15 mouse cellular contexts compared by ENCODE assay signal in the genomic region with DNA sequence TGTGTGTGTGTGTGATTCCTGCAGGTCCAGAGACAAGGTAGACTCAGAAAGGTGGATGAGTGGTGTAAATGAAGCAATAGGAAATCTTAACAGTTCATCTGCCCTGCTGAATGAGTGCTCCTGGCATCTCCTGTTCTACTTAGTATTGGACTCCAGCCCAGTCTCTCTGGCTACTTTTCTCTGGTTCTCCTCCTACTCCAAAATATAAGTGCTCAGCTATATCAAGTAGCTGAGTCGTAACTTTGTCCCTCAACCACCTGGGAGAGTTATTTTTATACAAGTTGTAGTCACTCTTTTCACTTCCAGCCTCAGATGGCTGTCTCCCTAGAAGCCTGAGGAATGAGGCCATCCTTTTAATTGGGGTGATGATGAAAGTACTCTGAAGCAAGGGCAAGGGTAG. TPM values are rescaled to one million over a fixed set of nuclear protein-coding genes. Genes with fewer than 3 reads are reported as not detected.
A peak's percentile ranks its signal among the peaks of the same experiment; 100 is the strongest.
DNase-seq lines count a peak whose midpoint lies in the region; ATAC-seq lines count a peak whose summit lies in the region.
"Had no signal": no experiment of that assay in that cellular context is flagged by ENCODE, and none has a peak within 500 bp of the region (broad histone marks: within the 10 kb centered on the region; RNA-seq: fewer than 3 reads in every experiment).

No protein-coding gene starts in this region.

- DNase-seq in frontal cortex, postnatal 36 days (ENCODE audit: low spot score in 2 of 2), result peak; percentile 22 to 51
- no peak for DNase-seq in frontal cortex, postnatal 25 days (ENCODE audit: low spot score in 2 of 2)
- DNase-seq in left cerebral cortex, postnatal 25 days (ENCODE audit: low spot score in 2 of 2), result peak; percentile 42 to 84
- DNase-seq in left cerebral cortex, adult 11 months (ENCODE audit: low spot score), result no peak
- peak; percentile 31 for DNase-seq in embryonic facial prominence, embryonic 14.5 days (ENCODE audit: low spot score)
- peak; percentile 20 for DNase-seq in right cerebral cortex, postnatal 25 days
- no peak for DNase-seq in kidney, postnatal 4 days
- DNase-seq: adrenal gland, postnatal 25 days; cerebellum, adult 8-10 months; heart, postnatal 4 days; layer of hippocampus, postnatal 36 days had no signal

- H3K4me2 ChIP-seq in embryonic facial prominence, embryonic 14.5 days (ENCODE audit: low read depth, low read length), result no peak overlapping the region
- H3K4me2 ChIP-seq in intestine, embryonic 15.5 days (replicated peaks), result no peak overlapping the region
- H3K4me2 ChIP-seq: midbrain, embryonic 12.5 days had no signal

- intact Hi-C loops in left cerebral cortex, postnatal 25 days (cut with DNase I), result loop anchor here (2.0 to 5.0 kb wide), 2 partner anchors 77 to 128 kb away; partner anchors contain the start of gene Pno1

- H3K4me1 ChIP-seq in embryonic facial prominence, embryonic 14.5 days (ENCODE audit: control insufficient read depth, insufficient read depth, low read length), result peaks cover 7% of the 10 kb centered on the region
- H3K4me1 ChIP-seq in intestine, embryonic 15.5 days (replicated peaks), result no peaks in the 10 kb centered on the region
- H3K4me1 ChIP-seq: midbrain, embryonic 12.5 days had no signal

- H3K4me3 ChIP-seq in embryonic facial prominence, embryonic 14.5 days (ENCODE audit: low read depth, low read length), result no peak overlapping the region
- no peak overlapping the region for H3K4me3 ChIP-seq in intestine, embryonic 15.5 days (replicated peaks)
- H3K4me3 ChIP-seq: midbrain, embryonic 12.5 days had no signal

- no peaks in the 10 kb centered on the region for H3K36me3 ChIP-seq in embryonic facial prominence, embryonic 14.5 days (ENCODE audit: control insufficient read depth, insufficient read depth, low read length)
- no peaks in the 10 kb centered on the region for H3K36me3 ChIP-seq in intestine, embryonic 15.5 days
- H3K36me3 ChIP-seq: midbrain, embryonic 12.5 days had no signal

- H3K27ac ChIP-seq in embryonic facial prominence, embryonic 14.5 days (replicated peaks; ENCODE audit: low read depth, low read length), result no peak overlapping the region
- no peak overlapping the region for H3K27ac ChIP-seq in intestine, embryonic 15.5 days
- H3K27ac ChIP-seq: midbrain, embryonic 12.5 days; stomach, postnatal 0 days had no signal

- no peaks in the 10 kb centered on the region for H3K27me3 ChIP-seq in embryonic facial prominence, embryonic 14.5 days (replicated peaks; ENCODE audit: control insufficient read depth, insufficient read depth, low read length)
- H3K27me3 ChIP-seq in intestine, embryonic 15.5 days (replicated peaks), result no peaks in the 10 kb centered on the region
- H3K27me3 ChIP-seq: midbrain, embryonic 12.5 days had no signal

- H3K9me3 ChIP-seq in embryonic facial prominence, embryonic 14.5 days (ENCODE audit: control insufficient read depth, low read length), result no peaks in the 10 kb centered on the region
- H3K9me3 ChIP-seq in intestine, embryonic 15.5 days, result no peaks in the 10 kb centered on the region
- H3K9me3 ChIP-seq: midbrain, embryonic 12.5 days had no signal

- no peak overlapping the region for H3K9ac ChIP-seq in embryonic facial prominence, embryonic 14.5 days (ENCODE audit: low read depth, low read length)
- no peak overlapping the region for H3K9ac ChIP-seq in intestine, embryonic 15.5 days
- H3K9ac ChIP-seq: midbrain, embryonic 12.5 days had no signal

- no peak for ATAC-seq in embryonic facial prominence, embryonic 14.5 days (ENCODE audit: low read depth)
- ATAC-seq in intestine, embryonic 15.5 days, result no peak
- ATAC-seq: intestine, postnatal 0 days had no signal

- 47% methylated on average over 1 of the region's 1 CpGs for WGBS in embryonic facial prominence, embryonic 14.5 days
- 59% methylated on average over 1 of the region's 1 CpGs for WGBS in intestine, embryonic 15.5 days

RNA-seq across cellular contexts. Expression of gene Plek, which starts 31.7 kb away (rescaled TPM):
- 1 to 10 TPM; 6.2 to 7.4 TPM for total RNA-seq in left cerebral cortex, postnatal 25 days (2021)
- polyA plus RNA-seq in embryonic facial prominence, embryonic 14.5 days (2014; fragmentation: Nextera tagmentation; extraction: Ambion mirVana), result 4.2 and 4.4 TPM in 2 replicates
- 2.2 and 2.6 TPM in 2 replicates for polyA plus RNA-seq in intestine, embryonic 15.5 days (2015; fragmentation: Nextera tagmentation; extraction: Ambion mirVana)

RNA-seq across cellular contexts. Expression of gene Cnrip1, which starts 32.5 kb away (rescaled TPM):
- 100 to 1,000 TPM; 108 to 125 TPM for total RNA-seq in left cerebral cortex, postnatal 25 days (2021)
- 34.8 and 38.4 TPM in 2 replicates for polyA plus RNA-seq in embryonic facial prominence, embryonic 14.5 days (2014; fragmentation: Nextera tagmentation; extraction: Ambion mirVana)
- 24.3 and 25.6 TPM in 2 replicates for polyA plus RNA-seq in intestine, embryonic 15.5 days (2015; fragmentation: Nextera tagmentation; extraction: Ambion mirVana)

Comparison
In these comparisons a context has a peak if more than half of its experiments do, and no peak if none do; other contexts are left out.
1. DNase-seq: peak in frontal cortex, postnatal 36 days (2 of 2), left cerebral cortex, postnatal 25 days (2 of 2), embryonic facial prominence, embryonic 14.5 days (single experiment) and right cerebral cortex, postnatal 25 days (single experiment); none in frontal cortex, postnatal 25 days (0 of 2), left cerebral cortex, adult 11 months (single experiment) and kidney, postnatal 4 days (0 of 2).